Mouse (Mus musculus): ENCODE results near the gene Oas1d. TPM values are rescaled to one million over a fixed set of nuclear protein-coding genes. Genes with fewer than 3 reads are reported as not detected.

Oas1d gene
- total RNA-seq, 2 experiments from 2014 or later = not detected

GRCm38 (mm10) chr5:120969703-120970102 lies 55.4 kb downstream of the Oas1d start:
- DNase-seq = peak; percentile 52 to 55

Other genes starting within 250 kb of the Oas1d start
- gene Dtx1, start 202.6 kb upstream of the Oas1d start, total RNA-seq (2021) = 10 to 100 TPM in 1 of 2 experiments, 1 to 10 TPM in 1; 7.6 to 12.0 TPM
- 1 to 10 TPM in 1 of 2 experiments, under 1 TPM in 1; 0.49 to 1.8 TPM for gene Oas2, start 164.7 kb upstream of the Oas1d start, total RNA-seq (2021)
- gene Oas3, start 136.9 kb upstream of the Oas1d start, total RNA-seq (2021) = under 1 TPM; 0.36 to 0.60 TPM
- gene Oas1e, start 119.0 kb upstream of the Oas1d start, total RNA-seq (2021) = not detected
- 1 to 10 TPM in 1 of 2 experiments, under 1 TPM in 1; 0.40 to 1.7 TPM for gene Oas1c, start 102.0 kb upstream of the Oas1d start, total RNA-seq (2021)
- gene Oas1f, start 67.2 kb upstream of the Oas1d start, total RNA-seq (2021) = not detected
- gene Oas1h, start 53.1 kb upstream of the Oas1d start, total RNA-seq (2021) = not detected
- 1 to 10 TPM in 1 of 2 experiments, under 1 TPM in 1; 0.72 to 1.4 TPM for gene Oas1g, start 26.9 kb upstream of the Oas1d start, total RNA-seq (2021)
- 1 to 10 TPM; 3.2 to 3.7 TPM for gene Oas1a, start 7.0 kb upstream of the Oas1d start, total RNA-seq (2021)
- gene Rph3a, start 95.6 kb downstream of the Oas1d start, total RNA-seq (2021) = 1 to 10 TPM; 2.3 to 3.2 TPM

Measured in adrenal gland, postnatal 36 days (tissue).